Mouse (Mus musculus) E14TG2a.4 (cell line): ENCODE measurements around the gene Utp20.
"Not testable (repeated sequence)": the region's sequence is repeated elsewhere in the genome, so short reads cannot be mapped to it uniquely, and the experiment has no call there.

Experiments used
- H3K27me3 ChIP-seq: 2 replicates; pipeline ENCODE4 v1.6.1; 2014; ENCODE audit warnings: low read length, control low read depth; ENCODE audit not compliant: insufficient read depth
- H3K36me3 ChIP-seq: 2 replicates; pipeline ENCODE4 v1.6.1; 2014; ENCODE audit warnings: low read length, control low read depth; ENCODE audit not compliant: insufficient read depth
- H3K4me1 ChIP-seq: replicated peaks from 2 replicates; pipeline ENCODE4 v1.6.1; 2014; ENCODE audit warnings: low read depth, low read length, control low read depth
- H3K4me3 ChIP-seq: replicated peaks from 2 replicates; pipeline ENCODE4 v1.5.1; 2014; ENCODE audit warnings: mild to moderate bottlenecking, low read length
- H3K9me3 ChIP-seq: 2 replicates; pipeline ENCODE4 v1.6.1; 2014; ENCODE audit warnings: low read length, control low read depth
- CTCF ChIP-seq: conservative IDR thresholded peaks from 2 replicates; pipeline ENCODE4 v1.5.1; 2014; ENCODE audit warnings: low read length
- NANOG ChIP-seq: IDR thresholded peaks from 2 replicates; pipeline ENCODE4 v1.6.1; 2014; ENCODE audit warnings: borderline replicate concordance, low read length, mixed read lengths
- POU5F1 ChIP-seq: IDR thresholded peaks from 2 replicates; pipeline ENCODE4 v1.6.1; 2014; ENCODE audit warnings: low read length, borderline replicate concordance

Utp20 gene

GRCm38 (mm10) chr10:88799381-88799780 is 27.2 kb downstream of the Utp20 start:
- H3K36me3 ChIP-seq, result peaks cover 96% of the 10 kb centered on the region
- no peak for TF ChIP-seq NANOG
- TF ChIP-seq POU5F1, result no peak
- no peak for TF ChIP-seq CTCF
- no peak overlapping the region for H3K4me3 ChIP-seq
- H3K27me3 ChIP-seq, result no peaks in the 10 kb centered on the region
- no peaks in the 10 kb centered on the region for H3K4me1 ChIP-seq
- no peaks in the 10 kb centered on the region for H3K9me3 ChIP-seq

GRCm38 (mm10) chr10:88797452-88797851 is 29.2 kb downstream of the Utp20 start:
- H3K36me3 ChIP-seq, result peaks cover 98% of the 10 kb centered on the region
- H3K27me3 ChIP-seq, result no peaks in the 10 kb centered on the region
- no peak for TF ChIP-seq CTCF
- no peak for TF ChIP-seq POU5F1
- no peak for TF ChIP-seq NANOG
- no peaks in the 10 kb centered on the region for H3K9me3 ChIP-seq
- H3K4me3 ChIP-seq, result no peak overlapping the region
- H3K4me1 ChIP-seq, result no peaks in the 10 kb centered on the region

GRCm38 (mm10) chr10:88796939-88797338 is 29.7 kb downstream of the Utp20 start:
- Histone ChIP-seq H3K9me3 (no peaks in the 10 kb centered on the region), H3K36me3 (peaks cover 98% of the 10 kb centered on the region), H3K27me3 (no peaks in the 10 kb centered on the region), H3K4me1 (no peaks in the 10 kb centered on the region), H3K4me3 (no peak overlapping the region)
- TF ChIP-seq POU5F1 (no peak), NANOG (no peak), CTCF (no peak)

- Histone ChIP-seq H3K4me3 (no peak overlapping the region), H3K36me3 (peaks cover 100% of the 10 kb centered on the region), H3K4me1 (no peaks in the 10 kb centered on the region), H3K27me3 (no peaks in the 10 kb centered on the region), H3K9me3 (no peaks in the 10 kb centered on the region)
- TF ChIP-seq NANOG, result no peak
- no peak for TF ChIP-seq POU5F1
- TF ChIP-seq CTCF, result no peak
Observed at GRCm38 (mm10) chr10:88795226-88795625, 31.4 kb downstream of the Utp20 start.

- Histone ChIP-seq H3K9me3 (no peaks in the 10 kb centered on the region), H3K36me3 (peaks cover 96% of the 10 kb centered on the region)
- TF ChIP-seq NANOG (no peak), POU5F1 (no peak), CTCF (no peak)
Observed at GRCm38 (mm10) chr10:88794606-88795005, 32.0 kb downstream of the Utp20 start.

GRCm38 (mm10) chr10:88793671-88794070 is 32.9 kb downstream of the Utp20 start:
- no peaks in the 10 kb centered on the region for H3K27me3 ChIP-seq
- H3K4me1 ChIP-seq, result no peaks in the 10 kb centered on the region
- H3K9me3 ChIP-seq, result no peaks in the 10 kb centered on the region
- no peak overlapping the region for H3K4me3 ChIP-seq
- peaks cover 95% of the 10 kb centered on the region for H3K36me3 ChIP-seq
- TF ChIP-seq POU5F1 (no peak), NANOG (no peak), CTCF (no peak)

More at GRCm38 (mm10) chr10:88794606-88795005, 32.0 kb downstream of the Utp20 start:
- Histone ChIP-seq H3K27me3 (no peaks in the 10 kb centered on the region), H3K4me1 (no peaks in the 10 kb centered on the region), H3K4me3 (no peak overlapping the region)

GRCm38 (mm10) chr10:88784513-88784931 is 42.1 kb downstream of the Utp20 start:
- TF ChIP-seq NANOG, result no peak
- TF ChIP-seq POU5F1, result no peak
- TF ChIP-seq CTCF, result no peak
- Histone ChIP-seq H3K4me3 (no peak overlapping the region), H3K9me3 (no peaks in the 10 kb centered on the region), H3K4me1 (no peaks in the 10 kb centered on the region), H3K36me3 (peaks cover 90% of the 10 kb centered on the region), H3K27me3 (no peaks in the 10 kb centered on the region)

GRCm38 (mm10) chr10:88783941-88784340 is 42.7 kb downstream of the Utp20 start:
- TF ChIP-seq POU5F1, result no peak
- TF ChIP-seq CTCF, result no peak
- TF ChIP-seq NANOG, result no peak
- H3K9me3 ChIP-seq, result no peaks in the 10 kb centered on the region
- H3K4me3 ChIP-seq, result no peak overlapping the region
- peaks cover 92% of the 10 kb centered on the region for H3K36me3 ChIP-seq
- no peaks in the 10 kb centered on the region for H3K4me1 ChIP-seq
- H3K27me3 ChIP-seq, result no peaks in the 10 kb centered on the region

GRCm38 (mm10) chr10:88783135-88783534 is 43.5 kb downstream of the Utp20 start:
- not testable (repeated sequence) for H3K27me3 ChIP-seq, H3K9me3 ChIP-seq, H3K4me1 ChIP-seq, H3K4me3 ChIP-seq
- H3K36me3 ChIP-seq, result peaks cover 93% of the 10 kb centered on the region
